Mouse (Mus musculus): Measurements from ENCODE around the gene Ado.

GRCm38 (mm10) chr10:67595278-67595677 lies 46.5 kb upstream of the Ado start:
- TF ChIP-seq CTCF (IDR thresholded peaks at IDR 0.05; ENCODE audit: low read depth): no peak
- no peak for TF ChIP-seq EP300 (IDR thresholded peaks at IDR 0.05; ENCODE audit: low read depth)
